Mouse (Mus musculus) testis, adult 2 months (tissue): Measurements from ENCODE around the gene 1700025G04Rik.

Experiments used
- CTCF ChIP-seq: fragments of 200-500 bp; IDR thresholded peaks from 2 replicates; pipeline ENCODE4 v1.5.1; 2012; ENCODE audit warnings: low read depth, mild to moderate bottlenecking, inconsistent platforms, low read length, moderate library complexity; ENCODE audit not compliant: control insufficient read depth, insufficient read depth, insufficient replicate concordance
- POLR2A ChIP-seq: fragments of 200-500 bp; IDR thresholded peaks from 2 replicates; pipeline ENCODE4 v1.6.1; 2012; ENCODE audit warnings: low read depth, mild to moderate bottlenecking, inconsistent platforms, low read length, moderate library complexity; ENCODE audit not compliant: control insufficient read depth

GRCm38 (mm10) chr1:152096045-152096444, 6.1 kb upstream of the 1700025G04Rik start:
- TF ChIP-seq CTCF (no peak), POLR2A (no peak)
